Mouse (Mus musculus): Measurements from ENCODE around the gene Rag2.

The Rag2 gene

DNA sequence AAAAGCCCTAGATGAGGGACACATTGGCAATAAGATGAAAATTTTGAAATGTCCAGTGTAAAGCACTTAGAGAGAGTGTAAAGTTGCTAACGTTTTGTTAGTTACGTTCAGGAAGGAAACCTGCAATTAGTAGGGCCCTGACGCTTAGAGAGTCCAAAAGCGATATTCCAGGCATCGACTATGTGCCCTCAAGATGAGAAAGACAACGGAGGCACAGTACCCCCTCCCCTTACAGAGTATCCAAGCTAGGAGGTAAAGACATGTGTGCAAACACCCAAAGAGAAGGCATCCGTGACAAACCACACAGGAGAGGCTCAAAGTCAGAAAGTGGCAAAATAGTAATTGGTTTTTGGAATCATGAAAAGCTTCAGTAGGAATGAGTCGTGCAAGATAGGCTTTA, 31.6 kb upstream of the Rag2 start:
- TF ChIP-seq NANOG (IDR thresholded peaks at IDR 0.05; ENCODE audit: borderline replicate concordance, low read length): no peak
- no peak for TF ChIP-seq POU5F1 (IDR thresholded peaks at IDR 0.05; ENCODE audit: borderline replicate concordance, low read length)
- TF ChIP-seq CTCF (conservative IDR thresholded peaks at IDR 0.05; ENCODE audit: low read length): no peak
- Histone ChIP-seq H3K4me3 (replicated peaks; ENCODE audit: low read length) (no peak overlapping the region), H3K4me1 (replicated peaks; ENCODE audit: low read depth, low read length) (0 out of 2 replicates have a peak, but pooled peaks cover 4% of the 10 kb centered on the region), H3K9me3 (ENCODE audit: low read length) (peaks cover 11% of the 10 kb centered on the region), H3K36me3 (ENCODE audit: insufficient read depth, low read length) (no peaks in the 10 kb centered on the region), H3K27me3 (ENCODE audit: insufficient read depth, low read length) (no peaks in the 10 kb centered on the region)

DNA sequence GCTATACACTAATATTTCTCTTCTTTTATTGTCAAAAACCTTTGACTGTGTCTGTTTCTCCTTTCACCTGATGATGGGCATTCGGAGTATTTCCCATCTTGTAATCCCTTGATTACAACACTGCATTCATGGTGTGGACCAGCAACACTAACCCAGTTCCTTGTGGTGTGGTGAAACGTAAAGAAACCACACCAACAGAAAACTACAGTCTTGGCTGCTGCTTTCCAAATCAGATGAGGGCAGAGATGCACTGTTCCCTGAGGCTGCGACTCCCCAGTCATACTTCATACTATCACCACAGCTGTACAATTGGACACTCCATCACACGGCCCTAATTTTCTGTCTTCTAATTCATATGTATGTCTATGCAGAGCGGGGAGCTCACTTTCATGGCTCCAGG, 29.8 kb upstream of the Rag2 start:
- H3K36me3 ChIP-seq (ENCODE audit: insufficient read depth, low read length): no peaks in the 10 kb centered on the region
- H3K4me1 ChIP-seq (replicated peaks; ENCODE audit: low read depth, low read length): 0 out of 2 replicates have a peak, but pooled peaks cover 4% of the 10 kb centered on the region

GRCm38 (mm10) chr2:101597186-101597585, 27.3 kb upstream of the Rag2 start:
- H3K36me3 ChIP-seq (ENCODE audit: insufficient read depth, low read length): no peaks in the 10 kb centered on the region
- no peak overlapping the region for H3K4me3 ChIP-seq (replicated peaks; ENCODE audit: low read length)
- no peaks in the 10 kb centered on the region for H3K27me3 ChIP-seq (ENCODE audit: insufficient read depth, low read length)
- H3K4me1 ChIP-seq (replicated peaks; ENCODE audit: low read depth, low read length): 0 out of 2 replicates have a peak, but pooled peaks cover 4% of the 10 kb centered on the region
- no peaks in the 10 kb centered on the region for H3K9me3 ChIP-seq (ENCODE audit: low read length)
- TF ChIP-seq NANOG (IDR thresholded peaks at IDR 0.05; ENCODE audit: borderline replicate concordance, low read length): no peak
- no peak for TF ChIP-seq POU5F1 (IDR thresholded peaks at IDR 0.05; ENCODE audit: borderline replicate concordance, low read length)
- no peak for TF ChIP-seq CTCF (conservative IDR thresholded peaks at IDR 0.05; ENCODE audit: low read length)

More for the DNA sequence above, 29.8 kb upstream of the Rag2 start:
- no peak overlapping the region for H3K4me3 ChIP-seq (replicated peaks; ENCODE audit: low read length)
- TF ChIP-seq CTCF (conservative IDR thresholded peaks at IDR 0.05; ENCODE audit: low read length) (no peak), POU5F1 (IDR thresholded peaks at IDR 0.05; ENCODE audit: borderline replicate concordance, low read length) (no peak), NANOG (IDR thresholded peaks at IDR 0.05; ENCODE audit: borderline replicate concordance, low read length) (no peak)
- H3K27me3 ChIP-seq (ENCODE audit: insufficient read depth, low read length): no peaks in the 10 kb centered on the region
- H3K9me3 ChIP-seq (ENCODE audit: low read length): no peaks in the 10 kb centered on the region

- TF ChIP-seq CTCF (conservative IDR thresholded peaks at IDR 0.05; ENCODE audit: low read length) (no peak), POU5F1 (IDR thresholded peaks at IDR 0.05; ENCODE audit: borderline replicate concordance, low read length) (no peak), NANOG (IDR thresholded peaks at IDR 0.05; ENCODE audit: borderline replicate concordance, low read length) (no peak)
- H3K4me1 ChIP-seq (replicated peaks; ENCODE audit: low read depth, low read length): peaks cover 7% of the 10 kb centered on the region
- H3K27me3 ChIP-seq (ENCODE audit: insufficient read depth, low read length): no peaks in the 10 kb centered on the region
- no peaks in the 10 kb centered on the region for H3K9me3 ChIP-seq (ENCODE audit: low read length)
- no peak overlapping the region for H3K4me3 ChIP-seq (replicated peaks; ENCODE audit: low read length)
- H3K36me3 ChIP-seq (ENCODE audit: insufficient read depth, low read length): no peaks in the 10 kb centered on the region
Observed at GRCm38 (mm10) chr2:101598190-101599181, 26.0 kb upstream of the Rag2 start.

DNA sequence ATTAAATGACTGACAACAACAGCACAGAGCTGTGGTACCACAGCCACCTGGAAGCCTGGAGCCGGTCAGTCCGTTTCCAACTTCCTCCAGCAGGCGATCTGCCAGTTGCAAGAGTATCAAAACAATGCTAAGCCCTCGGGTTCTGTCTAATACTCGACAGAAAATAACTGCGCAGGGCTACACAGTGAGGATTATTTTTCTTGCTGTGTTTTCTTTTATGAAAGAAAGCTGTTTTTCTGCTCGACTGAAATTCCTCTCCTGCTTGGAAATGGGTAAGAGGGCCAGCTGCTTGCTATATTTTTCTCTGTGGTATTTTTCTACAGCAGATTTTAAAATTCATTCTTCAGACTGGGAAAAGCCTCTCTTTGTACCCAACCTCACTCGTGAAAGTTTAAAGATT, 23.8 kb upstream of the Rag2 start:
- TF ChIP-seq NANOG (IDR thresholded peaks at IDR 0.05; ENCODE audit: borderline replicate concordance, low read length) (no peak), POU5F1 (IDR thresholded peaks at IDR 0.05; ENCODE audit: borderline replicate concordance, low read length) (no peak), CTCF (conservative IDR thresholded peaks at IDR 0.05; ENCODE audit: low read length) (no peak)
- H3K27me3 ChIP-seq (ENCODE audit: insufficient read depth, low read length): no peaks in the 10 kb centered on the region
- H3K4me3 ChIP-seq (replicated peaks; ENCODE audit: low read length): no peak overlapping the region
- no peaks in the 10 kb centered on the region for H3K9me3 ChIP-seq (ENCODE audit: low read length)
- H3K36me3 ChIP-seq (ENCODE audit: insufficient read depth, low read length): no peaks in the 10 kb centered on the region
- H3K4me1 ChIP-seq (replicated peaks; ENCODE audit: low read depth, low read length): peaks cover 10% of the 10 kb centered on the region

GRCm38 (mm10) chr2:101603099-101603498, 21.4 kb upstream of the Rag2 start:
- no peaks in the 10 kb centered on the region for H3K9me3 ChIP-seq (ENCODE audit: low read length)
- TF ChIP-seq CTCF (conservative IDR thresholded peaks at IDR 0.05; ENCODE audit: low read length) (no peak), NANOG (IDR thresholded peaks at IDR 0.05; ENCODE audit: borderline replicate concordance, low read length) (no peak)
- peaks cover 10% of the 10 kb centered on the region for H3K4me1 ChIP-seq (replicated peaks; ENCODE audit: low read depth, low read length)
- H3K4me3 ChIP-seq (replicated peaks; ENCODE audit: low read length): no peak overlapping the region
- H3K36me3 ChIP-seq (ENCODE audit: insufficient read depth, low read length): no peaks in the 10 kb centered on the region
- H3K27me3 ChIP-seq (ENCODE audit: insufficient read depth, low read length): no peaks in the 10 kb centered on the region

DNA sequence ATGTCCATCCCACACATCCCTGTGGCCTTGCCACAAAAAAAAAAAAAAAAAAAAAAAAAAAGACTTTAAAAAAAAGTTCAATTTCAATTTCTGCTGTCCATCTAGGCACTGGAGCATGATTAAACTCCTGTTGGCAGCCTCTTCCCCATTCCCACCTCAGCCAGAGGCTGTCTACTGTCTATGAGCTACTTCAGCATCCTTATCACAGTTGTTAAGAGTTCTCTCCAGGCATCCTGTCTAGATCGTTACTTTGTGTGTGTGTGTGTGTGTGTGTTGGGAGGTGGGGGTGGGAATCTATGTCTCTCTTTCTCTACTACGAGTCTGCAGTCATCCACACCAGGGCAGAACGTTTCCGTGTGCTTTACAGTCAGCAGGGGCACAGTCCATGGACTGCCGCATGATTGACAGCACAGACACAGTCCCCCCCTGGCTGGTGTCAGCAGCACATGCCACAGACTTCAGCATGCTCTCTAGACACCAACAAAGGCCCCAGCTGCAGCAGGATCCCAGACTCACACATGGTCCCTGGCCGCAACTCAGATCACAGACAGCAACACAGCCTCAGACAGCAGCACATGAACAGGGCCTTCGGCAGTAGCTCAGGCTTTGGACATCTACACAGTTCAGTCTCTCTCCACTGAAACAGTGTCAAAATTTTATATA, 16.2 kb upstream of the Rag2 start:
- TF ChIP-seq NANOG (IDR thresholded peaks at IDR 0.05; ENCODE audit: borderline replicate concordance, low read length): no peak
- no peak for TF ChIP-seq POU5F1 (IDR thresholded peaks at IDR 0.05; ENCODE audit: borderline replicate concordance, low read length)
- TF ChIP-seq CTCF (conservative IDR thresholded peaks at IDR 0.05; ENCODE audit: low read length): no peak
- no peaks in the 10 kb centered on the region for H3K27me3 ChIP-seq (ENCODE audit: insufficient read depth, low read length)

DNA sequence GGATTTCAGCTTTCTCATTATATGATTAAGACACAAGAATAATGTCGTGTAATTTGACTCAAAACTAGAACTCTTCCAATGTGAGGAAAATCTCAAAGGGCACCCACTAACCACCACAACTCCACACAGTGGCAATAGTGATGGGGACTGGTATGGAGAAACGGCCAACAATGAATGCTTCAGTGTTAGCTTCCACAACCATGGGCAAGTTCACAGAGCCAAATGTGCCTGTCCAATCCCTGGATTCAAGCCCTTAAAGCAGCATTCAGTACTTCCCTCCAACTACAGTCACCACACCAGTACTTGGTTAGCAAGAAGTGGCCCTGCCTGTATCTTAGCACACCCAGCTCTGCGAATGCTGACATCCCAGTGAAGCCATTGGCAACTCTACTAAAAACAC, 13.7 kb upstream of the Rag2 start:
- H3K36me3 ChIP-seq (ENCODE audit: insufficient read depth, low read length): no peaks in the 10 kb centered on the region
- H3K4me1 ChIP-seq (replicated peaks; ENCODE audit: low read depth, low read length): no peaks in the 10 kb centered on the region
- TF ChIP-seq POU5F1 (IDR thresholded peaks at IDR 0.05; ENCODE audit: borderline replicate concordance, low read length): no peak
- TF ChIP-seq NANOG (IDR thresholded peaks at IDR 0.05; ENCODE audit: borderline replicate concordance, low read length): no peak
- no peak for TF ChIP-seq CTCF (conservative IDR thresholded peaks at IDR 0.05; ENCODE audit: low read length)
- H3K9me3 ChIP-seq (ENCODE audit: low read length): no peaks in the 10 kb centered on the region
- no peak overlapping the region for H3K4me3 ChIP-seq (replicated peaks; ENCODE audit: low read length)
- H3K27me3 ChIP-seq (ENCODE audit: insufficient read depth, low read length): no peaks in the 10 kb centered on the region

More for the DNA sequence above, 16.2 kb upstream of the Rag2 start:
- no peaks in the 10 kb centered on the region for H3K9me3 ChIP-seq (ENCODE audit: low read length)
- peaks cover 4% of the 10 kb centered on the region for H3K4me1 ChIP-seq (replicated peaks; ENCODE audit: low read depth, low read length)
- H3K36me3 ChIP-seq (ENCODE audit: insufficient read depth, low read length): no peaks in the 10 kb centered on the region
- no peak overlapping the region for H3K4me3 ChIP-seq (replicated peaks; ENCODE audit: low read length)

Measured in E14TG2a.4 (cell line).